Mouse (Mus musculus): Measurements from ENCODE around the gene Mast3. TPM values are rescaled to one million over a fixed set of nuclear protein-coding genes. Genes with fewer than 3 reads are reported as not detected.
A peak's percentile ranks its signal among the peaks of the same experiment; 100 is the strongest.

Mast3 gene
- polyA plus RNA-seq, 1 experiment from 2014 or later, result 5.6 TPM

- H3K9me3 ChIP-seq, result no peaks in the 10 kb centered on the region
- WGBS, result 78% methylated on average over 8 of the region's 8 CpGs
- no peak overlapping the region for H3K9ac ChIP-seq
- peaks cover 15% of the 10 kb centered on the region for H3K4me1 ChIP-seq
- H3K4me2 ChIP-seq, result no peak overlapping the region
- H3K4me3 ChIP-seq, result no peak overlapping the region
- ATAC-seq (ENCODE audit: extremely low read depth, insufficient number of reproducible peaks, low FRiP score, low TSS enrichment), result no peak
- peaks cover 54% of the 10 kb centered on the region for H3K27me3 ChIP-seq (replicated peaks)
- no peak overlapping the region for H3K27ac ChIP-seq (replicated peaks)
- no peaks in the 10 kb centered on the region for H3K36me3 ChIP-seq
Measured at GRCm38 (mm10) chr8:70843941-70844340, 39.1 kb upstream of the Mast3 start.

GRCm38 (mm10) chr8:70843214-70843773 lies 38.4 kb upstream of the Mast3 start:
- ATAC-seq (ENCODE audit: extremely low read depth, insufficient number of reproducible peaks, low FRiP score, low TSS enrichment), result no peak
- Histone ChIP-seq H3K9ac (no peak overlapping the region), H3K9me3 (no peaks in the 10 kb centered on the region), H3K27me3 (replicated peaks) (peaks cover 48% of the 10 kb centered on the region), H3K4me3 (no peak overlapping the region), H3K36me3 (no peaks in the 10 kb centered on the region), H3K4me2 (no peak overlapping the region), H3K4me1 (peaks cover 20% of the 10 kb centered on the region), H3K27ac (replicated peaks) (peak overlapping the region; percentile 50; the same call in 1 of the 2 replicates)
- WGBS, result 66% methylated on average over 5 of the region's 5 CpGs

- peak overlapping the region; percentile 94; the same call in 1 of the 2 replicates for H3K4me2 ChIP-seq
Measured at GRCm38 (mm10) chr8:70842484-70842883, 37.6 kb upstream of the Mast3 start.

GRCm38 (mm10) chr8:70841147-70842072 lies 36.6 kb upstream of the Mast3 start:
- H3K27me3 ChIP-seq (replicated peaks), result peaks cover 33% of the 10 kb centered on the region
- no peak overlapping the region for H3K27ac ChIP-seq (replicated peaks)
- peak overlapping the region; percentile 13; the same call in 1 of the 2 replicates for H3K4me3 ChIP-seq
- no peak for ATAC-seq (ENCODE audit: extremely low read depth, insufficient number of reproducible peaks, low FRiP score, low TSS enrichment)
- peak overlapping the region; percentile 94 for H3K4me2 ChIP-seq
- H3K4me1 ChIP-seq, result peaks cover 20% of the 10 kb centered on the region
- H3K36me3 ChIP-seq, result no peaks in the 10 kb centered on the region
- WGBS, result 24% methylated on average over 22 of the region's 22 CpGs
- no peaks in the 10 kb centered on the region for H3K9me3 ChIP-seq
- H3K9ac ChIP-seq, result peak overlapping the region; percentile 48; the same call in 1 of the 2 replicates

More at GRCm38 (mm10) chr8:70842484-70842883, 37.6 kb upstream of the Mast3 start:
- 65% methylated on average over 25 of the region's 25 CpGs for WGBS
- no peak for ATAC-seq (ENCODE audit: extremely low read depth, insufficient number of reproducible peaks, low FRiP score, low TSS enrichment)
- Histone ChIP-seq H3K4me1 (peaks cover 20% of the 10 kb centered on the region), H3K27me3 (replicated peaks) (peaks cover 40% of the 10 kb centered on the region), H3K9ac (no peak overlapping the region), H3K36me3 (no peaks in the 10 kb centered on the region), H3K4me3 (no peak overlapping the region), H3K9me3 (no peaks in the 10 kb centered on the region), H3K27ac (replicated peaks) (no peak overlapping the region)

GRCm38 (mm10) chr8:70840590-70840989 lies 35.7 kb upstream of the Mast3 start:
- no peak for ATAC-seq (ENCODE audit: extremely low read depth, insufficient number of reproducible peaks, low FRiP score, low TSS enrichment)
- Histone ChIP-seq H3K4me3 (no peak overlapping the region), H3K36me3 (peaks cover 5% of the 10 kb centered on the region; the same call in 1 of the 2 replicates), H3K9me3 (no peaks in the 10 kb centered on the region), H3K4me2 (peak overlapping the region; percentile 94), H3K27ac (replicated peaks) (peak overlapping the region; percentile 60), H3K4me1 (peaks cover 20% of the 10 kb centered on the region), H3K9ac (no peak overlapping the region), H3K27me3 (replicated peaks) (peaks cover 27% of the 10 kb centered on the region)
- 49% methylated on average over 10 of the region's 10 CpGs for WGBS

- H3K36me3 ChIP-seq, result peaks cover 15% of the 10 kb centered on the region; the same call in 1 of the 2 replicates
- no peaks in the 10 kb centered on the region for H3K9me3 ChIP-seq
- peak within 1 kb of the TSS; percentile 89 for H3K9ac ChIP-seq
- peaks cover 20% of the 10 kb centered on the region for H3K4me1 ChIP-seq
- H3K27me3 ChIP-seq (replicated peaks), result peaks cover 27% of the 10 kb centered on the region
- 2% methylated on average over 55 of the region's 55 CpGs for WGBS
- H3K4me2 ChIP-seq, result peak within 1 kb of the TSS; percentile 94
- H3K27ac ChIP-seq (replicated peaks), result peak within 1 kb of the TSS; percentile 84
- peak; percentile 94 for ATAC-seq (ENCODE audit: extremely low read depth, insufficient number of reproducible peaks, low FRiP score, low TSS enrichment)
- H3K4me3 ChIP-seq, result peak within 1 kb of the TSS; percentile 82
Measured at GRCm38 (mm10) chr8:70839408-70840351, 34.8 kb upstream of the Mast3 start, which contains the start of gene Arrdc2. Gene Arrdc2, minus strand, starts transcription at chr8:70839720.

GRCm38 (mm10) chr8:70838654-70839407 lies 34.0 kb upstream of the Mast3 start:
- 2% methylated on average over 66 of the region's 66 CpGs for WGBS
- H3K36me3 ChIP-seq, result peaks cover 18% of the 10 kb centered on the region; the same call in 1 of the 2 replicates

GRCm38 (mm10) chr8:70836666-70837065 lies 31.8 kb upstream of the Mast3 start:
- 87% methylated on average over 12 of the region's 12 CpGs for whole genome bisulfite sequencing
- no peak overlapping the region for H3K9ac ChIP-seq
- peaks cover 18% of the 10 kb centered on the region; the same call in 1 of the 2 replicates for H3K36me3 ChIP-seq
- peaks cover 2% of the 10 kb centered on the region; the same call in 1 of the 2 replicates for H3K27me3 ChIP-seq (replicated peaks)
- no peak overlapping the region for H3K27ac ChIP-seq (replicated peaks)
- H3K4me1 ChIP-seq, result peaks cover 28% of the 10 kb centered on the region
- no peak for ATAC-seq (ENCODE audit: extremely low read depth, insufficient number of reproducible peaks, low FRiP score, low TSS enrichment)
- no peaks in the 10 kb centered on the region for H3K9me3 ChIP-seq
- no peak overlapping the region for H3K4me3 ChIP-seq
- no peak overlapping the region for H3K4me2 ChIP-seq

More at GRCm38 (mm10) chr8:70838654-70839407, 34.0 kb upstream of the Mast3 start:
- H3K27ac ChIP-seq (replicated peaks), result peak overlapping the region; percentile 84
- peak overlapping the region; percentile 89 for H3K9ac ChIP-seq
- peak overlapping the region; percentile 82 for H3K4me3 ChIP-seq
- peaks cover 24% of the 10 kb centered on the region for H3K27me3 ChIP-seq (replicated peaks)
- H3K4me2 ChIP-seq, result peak overlapping the region; percentile 94
- H3K4me1 ChIP-seq, result peaks cover 22% of the 10 kb centered on the region
- H3K9me3 ChIP-seq, result no peaks in the 10 kb centered on the region
- ATAC-seq (ENCODE audit: extremely low read depth, insufficient number of reproducible peaks, low FRiP score, low TSS enrichment), result no peak

GRCm38 (mm10) chr8:70834071-70834470 lies 29.2 kb upstream of the Mast3 start:
- H3K9ac ChIP-seq, result peak overlapping the region; percentile 5; the same call in 1 of the 2 replicates
- H3K4me3 ChIP-seq, result no peak overlapping the region
- peaks cover 18% of the 10 kb centered on the region; the same call in 1 of the 2 replicates for H3K36me3 ChIP-seq
- ATAC-seq (ENCODE audit: extremely low read depth, insufficient number of reproducible peaks, low FRiP score, low TSS enrichment), result no peak
- 91% methylated on average over 3 of the region's 3 CpGs for WGBS
- no peaks in the 10 kb centered on the region for H3K27me3 ChIP-seq (replicated peaks)
- no peak overlapping the region for H3K4me2 ChIP-seq
- H3K4me1 ChIP-seq, result peaks cover 14% of the 10 kb centered on the region
- no peaks in the 10 kb centered on the region for H3K9me3 ChIP-seq
- no peak overlapping the region for H3K27ac ChIP-seq (replicated peaks)

GRCm38 (mm10) chr8:70833520-70833919 lies 28.7 kb upstream of the Mast3 start:
- peaks cover 11% of the 10 kb centered on the region for H3K4me1 ChIP-seq
- H3K36me3 ChIP-seq, result peaks cover 18% of the 10 kb centered on the region; the same call in 1 of the 2 replicates
- H3K27ac ChIP-seq (replicated peaks), result no peak overlapping the region
- no peaks in the 10 kb centered on the region for H3K27me3 ChIP-seq (replicated peaks)
- ATAC-seq (ENCODE audit: extremely low read depth, insufficient number of reproducible peaks, low FRiP score, low TSS enrichment), result no peak
- WGBS, result 29% methylated on average over 15 of the region's 15 CpGs
- H3K9me3 ChIP-seq, result no peaks in the 10 kb centered on the region
- H3K4me2 ChIP-seq, result no peak overlapping the region
- 0 out of 2 replicates have a peak overlapping the region, but pooled peaks have one; percentile 1 for H3K9ac ChIP-seq
- no peak overlapping the region for H3K4me3 ChIP-seq

Data from heart, embryonic 13.5 days (tissue).